16 mouse cellular contexts compared by ENCODE assay signal in genomic region chr16:30122211-30123070, GRCm38 (mm10). TPM values are rescaled to one million over a fixed set of nuclear protein-coding genes. Genes with fewer than 3 reads are reported as not detected.
A peak's percentile ranks its signal among the peaks of the same experiment; 100 is the strongest.
DNase-seq lines count a peak whose midpoint lies in the region; ATAC-seq lines count a peak whose summit lies in the region.
"Had no signal": no experiment of that assay in that cellular context is flagged by ENCODE, and none has a peak within 500 bp of the region (broad histone marks: within the 10 kb centered on the region; RNA-seq: fewer than 3 reads in every experiment).

No protein-coding gene starts in this region.

- peak overlapping the region; percentile 2; the same call in 1 of the 2 replicates for H3K4me2 ChIP-seq in heart, embryonic 14.5 days (ENCODE audit: low read length)
- H3K4me2 ChIP-seq in midbrain, embryonic 14.5 days (ENCODE audit: low read length): no peak overlapping the region
- H3K4me2 ChIP-seq in midbrain, embryonic 16.5 days (ENCODE audit: low read length): no peak overlapping the region
- H3K4me2 ChIP-seq: heart, embryonic 15.5 days; hindbrain, embryonic 14.5 days; lung, embryonic 15.5 days had no signal

- no peak overlapping the region for H3K4me3 ChIP-seq in heart, embryonic 14.5 days (ENCODE audit: control insufficient read depth in 1 of 2, insufficient read depth in 1 of 2, low read depth in 1 of 2, low read length in 2 of 2)
- no peak overlapping the region for H3K4me3 ChIP-seq in midbrain, embryonic 14.5 days (replicated peaks; ENCODE audit: low read depth, low read length)
- H3K4me3 ChIP-seq in midbrain, embryonic 16.5 days (ENCODE audit: low read depth, low read length): no peak overlapping the region
- H3K4me3 ChIP-seq in limb, embryonic 10.5 days: 0 out of 2 replicates have a peak overlapping the region, but pooled peaks have one; percentile 1
- H3K4me3 ChIP-seq: heart, embryonic 15.5 days; lung, embryonic 15.5 days had no signal

- peaks cover 29% of the 10 kb centered on the region for H3K27me3 ChIP-seq in heart, embryonic 14.5 days (ENCODE audit: control insufficient read depth, insufficient read depth, low read length)
- H3K27me3 ChIP-seq in midbrain, embryonic 14.5 days (ENCODE audit: control insufficient read depth, insufficient read depth, low read length): peaks cover 61% of the 10 kb centered on the region
- H3K27me3 ChIP-seq in midbrain, embryonic 16.5 days (ENCODE audit: control insufficient read depth, insufficient read depth, low read depth, low read length): peaks cover 32% of the 10 kb centered on the region
- peaks cover 44% of the 10 kb centered on the region for H3K27me3 ChIP-seq in limb, embryonic 10.5 days (ENCODE audit: low read depth, poor library complexity, severe bottlenecking)
- H3K27me3 ChIP-seq: lung, embryonic 15.5 days had no signal

- no peak overlapping the region for H3K27ac ChIP-seq in heart, embryonic 14.5 days (replicated peaks in 1 of 2; ENCODE audit: control insufficient read depth in 1 of 2, insufficient read depth in 1 of 2, low read depth in 2 of 2, low read length in 2 of 2)
- no peak overlapping the region for H3K27ac ChIP-seq in midbrain, embryonic 14.5 days (replicated peaks; ENCODE audit: low read depth, low read length)
- no peak overlapping the region for H3K27ac ChIP-seq in midbrain, embryonic 16.5 days (ENCODE audit: low read length)
- H3K27ac ChIP-seq in limb, embryonic 10.5 days: 0 out of 2 replicates have a peak overlapping the region, but pooled peaks have one; percentile 17
- H3K27ac ChIP-seq: heart, embryonic 15.5 days; hindbrain, embryonic 14.5 days; lung, embryonic 15.5 days had no signal

- no peak for DNase-seq in heart, postnatal 14 days
- DNase-seq in midbrain, embryonic 14.5 days: peak; percentile 32
- peak; percentile 63 for DNase-seq in embryo, embryonic 10.5 days (ENCODE audit: low spot score)
- peak; percentile 48 for DNase-seq in limb, embryonic 10.5 days (ENCODE audit: low spot score)
- DNase-seq in ovary, postnatal 10 days (ENCODE audit: low spot score): no peak
- DNase-seq: cerebellum, postnatal 10 days; layer of hippocampus, postnatal 36 days; liver; right cerebral cortex, adult 18-20 months; thymus, adult 18-20 months had no signal

- no peaks in the 10 kb centered on the region for H3K36me3 ChIP-seq in heart, embryonic 14.5 days (ENCODE audit: control insufficient read depth, insufficient read depth, low read length)
- no peaks in the 10 kb centered on the region for H3K36me3 ChIP-seq in midbrain, embryonic 14.5 days (ENCODE audit: control insufficient read depth, insufficient read depth, low read length)
- no peaks in the 10 kb centered on the region for H3K36me3 ChIP-seq in midbrain, embryonic 16.5 days (ENCODE audit: control insufficient read depth, insufficient read depth, low read length)
- no peaks in the 10 kb centered on the region for H3K36me3 ChIP-seq in limb, embryonic 10.5 days
- H3K36me3 ChIP-seq: heart, embryonic 15.5 days; lung, embryonic 15.5 days had no signal

- no peak for ATAC-seq in heart, embryonic 14.5 days (ENCODE audit: insufficient number of reproducible peaks, insufficient read depth, low FRiP score, low read depth)
- ATAC-seq in midbrain, embryonic 14.5 days (ENCODE audit: low FRiP score, low TSS enrichment): no peak
- ATAC-seq in midbrain, embryonic 16.5 days: no peak
- ATAC-seq: intestine, embryonic 16.5 days had no signal

- H3K9ac ChIP-seq in heart, embryonic 14.5 days (ENCODE audit: low read length): no peak overlapping the region
- no peak overlapping the region for H3K9ac ChIP-seq in midbrain, embryonic 14.5 days (replicated peaks; ENCODE audit: low read length)
- H3K9ac ChIP-seq in midbrain, embryonic 16.5 days (ENCODE audit: low read depth, low read length): no peak overlapping the region
- H3K9ac ChIP-seq: heart, embryonic 15.5 days; hindbrain, embryonic 14.5 days; lung, embryonic 15.5 days had no signal

- peaks cover under 1% of the 10 kb centered on the region; the same call in 1 of the 2 replicates for H3K9me3 ChIP-seq in heart, embryonic 14.5 days (ENCODE audit: control insufficient read depth, low read length)
- no peaks in the 10 kb centered on the region for H3K9me3 ChIP-seq in midbrain, embryonic 14.5 days (ENCODE audit: control insufficient read depth, low read length)
- H3K9me3 ChIP-seq in midbrain, embryonic 16.5 days (replicated peaks; ENCODE audit: control insufficient read depth, low read length, poor library complexity, severe bottlenecking): peaks cover 1% of the 10 kb centered on the region; the same call in 1 of the 2 replicates
- H3K9me3 ChIP-seq in limb, embryonic 10.5 days (replicated peaks): no peaks in the 10 kb centered on the region
- H3K9me3 ChIP-seq: heart, embryonic 15.5 days; lung, embryonic 15.5 days had no signal

- intact Hi-C loops in heart, postnatal 14 days (cut with DNase I): no loop called here

- WGBS in heart, embryonic 14.5 days: 40% methylated on average over 29 of the region's 29 CpGs
- WGBS in midbrain, embryonic 14.5 days: 10% methylated on average over 29 of the region's 29 CpGs
- WGBS in midbrain, embryonic 16.5 days: 15% methylated on average over 29 of the region's 29 CpGs
- WGBS in limb, embryonic 10.5 days: 18% methylated on average over 29 of the region's 29 CpGs

- peaks cover 9 to 13% of the 10 kb centered on the region in 2 experiments; a peak in 1 of 4 replicates for H3K4me1 ChIP-seq in heart, embryonic 14.5 days (ENCODE audit: control insufficient read depth in 2 of 2, insufficient read depth in 2 of 2, low read length in 2 of 2)
- H3K4me1 ChIP-seq in midbrain, embryonic 14.5 days (ENCODE audit: control insufficient read depth, insufficient read depth, low read length): peaks cover 13% of the 10 kb centered on the region
- H3K4me1 ChIP-seq in midbrain, embryonic 16.5 days (ENCODE audit: control insufficient read depth, insufficient read depth, low read length): peaks cover 12% of the 10 kb centered on the region
- H3K4me1 ChIP-seq in limb, embryonic 10.5 days: peaks cover 32% of the 10 kb centered on the region

RNA-seq across cellular contexts. Expression of gene Hes1, which starts 58.3 kb away (rescaled TPM):
- polyA plus RNA-seq in heart, embryonic 14.5 days (2014; fragmentation: Nextera tagmentation; extraction: Ambion mirVana): 23.1 and 25.4 TPM in 2 replicates
- 10 to 100 TPM; 28.9 to 30.9 TPM for total RNA-seq in heart, postnatal 14 days (2021)
- 11.3 and 12.7 TPM in 2 replicates for polyA plus RNA-seq in midbrain, embryonic 14.5 days (2014; fragmentation: Nextera tagmentation; extraction: Ambion mirVana)
- polyA plus RNA-seq in midbrain, embryonic 16.5 days (2015; fragmentation: Nextera tagmentation; extraction: Ambion mirVana): 7.6 and 9.4 TPM in 2 replicates
- polyA plus RNA-seq in limb, embryonic 10.5 days (2016; fragmentation: Nextera tagmentation; extraction: Ambion mirVana): 39.5 and 45.5 TPM in 2 replicates

Comparison
In these comparisons a context has a peak if more than half of its experiments do, and no peak if none do; other contexts are left out.
1. DNase-seq: peak in midbrain, embryonic 14.5 days (single experiment), embryo, embryonic 10.5 days (single experiment) and limb, embryonic 10.5 days (single experiment); none in heart, postnatal 14 days (0 of 2) and ovary, postnatal 10 days (single experiment).